ENCODE assay signal across 17 mouse cellular contexts in the genomic region with DNA sequence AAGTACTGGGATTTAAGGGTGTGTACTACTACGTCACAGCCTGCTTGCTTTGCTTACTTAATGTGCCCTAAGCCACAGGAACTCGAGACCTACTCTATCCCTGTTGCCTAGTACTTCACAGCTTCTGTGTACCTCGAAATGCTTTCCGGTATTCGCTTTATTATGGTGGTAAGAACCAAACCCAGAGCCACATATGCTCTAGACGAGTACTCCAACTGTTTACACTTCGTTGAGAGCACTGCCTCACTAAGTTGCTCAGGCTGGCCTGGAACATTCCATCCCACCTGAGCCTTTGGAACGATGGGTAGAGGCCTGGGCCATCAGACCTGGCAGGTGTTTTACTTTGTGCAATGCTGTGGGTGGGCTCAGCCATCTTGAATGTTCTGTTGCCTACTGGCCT. TPM values are rescaled to one million over a fixed set of nuclear protein-coding genes. Genes with fewer than 3 reads are reported as not detected.
A peak's percentile ranks its signal among the peaks of the same experiment; 100 is the strongest.
DNase-seq lines count a peak whose midpoint lies in the region; ATAC-seq and TF ChIP-seq lines count a peak whose summit lies in the region.
"Had no signal": no experiment of that assay in that cellular context is flagged by ENCODE, and none has a peak within 500 bp of the region (broad histone marks: within the 10 kb centered on the region; RNA-seq: fewer than 3 reads in every experiment).

No protein-coding gene starts in this region.

- WGBS in embryonic facial prominence, embryonic 13.5 days = 75% methylated on average over 8 of the region's 8 CpGs
- WGBS in embryonic facial prominence, embryonic 10.5 days = 82% methylated on average over 8 of the region's 8 CpGs
- WGBS in lung, embryonic 14.5 days = 58% methylated on average over 8 of the region's 8 CpGs
- 65% methylated on average over 8 of the region's 8 CpGs for WGBS in stomach, embryonic 14.5 days
- 81% methylated on average over 8 of the region's 8 CpGs for WGBS in forebrain, embryonic 15.5 days

- no peak for ATAC-seq in embryonic facial prominence, embryonic 13.5 days (ENCODE audit: insufficient number of reproducible peaks, insufficient read depth, low FRiP score, low TSS enrichment, low read depth)
- no peak for ATAC-seq in lung, embryonic 14.5 days (ENCODE audit: insufficient read depth)
- ATAC-seq in stomach, embryonic 14.5 days (ENCODE audit: insufficient number of reproducible peaks, insufficient read depth, low FRiP score, low read depth) = no peak
- ATAC-seq in forebrain, embryonic 15.5 days (replicated peaks) = no peak
- ATAC-seq: activated CD4-positive, CD25-positive, alpha-beta regulatory T cell, adult 4 months; liver, postnatal 0 days; midbrain, embryonic 16.5 days had no signal

- no peak overlapping the region for H3K4me2 ChIP-seq in embryonic facial prominence, embryonic 13.5 days
- no peak overlapping the region for H3K4me2 ChIP-seq in lung, embryonic 14.5 days
- H3K4me2 ChIP-seq in stomach, embryonic 14.5 days (replicated peaks; ENCODE audit: low read depth, low read length) = no peak overlapping the region
- H3K4me2 ChIP-seq in forebrain, embryonic 15.5 days (replicated peaks) = no peak overlapping the region
- H3K4me2 ChIP-seq: embryonic facial prominence, embryonic 12.5 days; heart, embryonic 11.5 days had no signal

- H3K4me3 ChIP-seq in embryonic facial prominence, embryonic 13.5 days = no peak overlapping the region
- no peak overlapping the region for H3K4me3 ChIP-seq in embryonic facial prominence, embryonic 10.5 days
- no peak overlapping the region for H3K4me3 ChIP-seq in left cerebral cortex, adult 2 months
- H3K4me3 ChIP-seq in lung, embryonic 14.5 days (ENCODE audit: low read depth, low read length) = no peak overlapping the region
- H3K4me3 ChIP-seq in stomach, embryonic 14.5 days (ENCODE audit: low read depth, low read length) = no peak overlapping the region
- no peak overlapping the region for H3K4me3 ChIP-seq in forebrain, embryonic 15.5 days
- H3K4me3 ChIP-seq: embryonic facial prominence, embryonic 12.5 days had no signal

- H3K27me3 ChIP-seq in embryonic facial prominence, embryonic 13.5 days = no peaks in the 10 kb centered on the region
- no peaks in the 10 kb centered on the region for H3K27me3 ChIP-seq in embryonic facial prominence, embryonic 10.5 days (replicated peaks; ENCODE audit: low read depth, poor library complexity, severe bottlenecking)
- no peaks in the 10 kb centered on the region for H3K27me3 ChIP-seq in lung, embryonic 14.5 days (ENCODE audit: insufficient read depth, low read length)
- no peaks in the 10 kb centered on the region for H3K27me3 ChIP-seq in stomach, embryonic 14.5 days (ENCODE audit: control insufficient read depth, insufficient read depth, low read length)
- no peaks in the 10 kb centered on the region for H3K27me3 ChIP-seq in forebrain, embryonic 15.5 days
- H3K27me3 ChIP-seq: embryonic facial prominence, embryonic 12.5 days had no signal

- H3K9me3 ChIP-seq in embryonic facial prominence, embryonic 13.5 days = no peaks in the 10 kb centered on the region
- no peaks in the 10 kb centered on the region for H3K9me3 ChIP-seq in embryonic facial prominence, embryonic 10.5 days
- H3K9me3 ChIP-seq in lung, embryonic 14.5 days (ENCODE audit: low read depth, low read length) = no peaks in the 10 kb centered on the region
- H3K9me3 ChIP-seq in stomach, embryonic 14.5 days (ENCODE audit: control insufficient read depth, low read depth, low read length) = no peaks in the 10 kb centered on the region
- H3K9me3 ChIP-seq in forebrain, embryonic 15.5 days = no peaks in the 10 kb centered on the region
- H3K9me3 ChIP-seq: embryonic facial prominence, embryonic 12.5 days; G1E had no signal

- H3K4me1 ChIP-seq in embryonic facial prominence, embryonic 13.5 days = peaks cover 23% of the 10 kb centered on the region
- H3K4me1 ChIP-seq in embryonic facial prominence, embryonic 10.5 days = peaks cover 15% of the 10 kb centered on the region
- H3K4me1 ChIP-seq in lung, embryonic 14.5 days (ENCODE audit: insufficient read depth) = 0 out of 2 replicates have a peak, but pooled peaks cover 7% of the 10 kb centered on the region
- H3K4me1 ChIP-seq in stomach, embryonic 14.5 days (ENCODE audit: control insufficient read depth, insufficient read depth, low read length) = peaks cover 6% of the 10 kb centered on the region
- H3K4me1 ChIP-seq in forebrain, embryonic 15.5 days = peaks cover 29% of the 10 kb centered on the region

- peak overlapping the region; percentile 44; the same call in 1 of the 2 replicates for H3K27ac ChIP-seq in embryonic facial prominence, embryonic 13.5 days
- H3K27ac ChIP-seq in embryonic facial prominence, embryonic 10.5 days (replicated peaks) = no peak overlapping the region
- H3K27ac ChIP-seq in left cerebral cortex, adult 2 months = peak overlapping the region; percentile 47
- peak overlapping the region; percentile 55; the same call in 1 of the 2 replicates for H3K27ac ChIP-seq in lung, embryonic 14.5 days (ENCODE audit: low read depth)
- peak overlapping the region; percentile 55 for H3K27ac ChIP-seq in stomach, embryonic 14.5 days (ENCODE audit: low read length)
- H3K27ac ChIP-seq in forebrain, embryonic 15.5 days (replicated peaks) = no peak overlapping the region

- DNase-seq in embryonic facial prominence, embryonic 10.5 days (ENCODE audit: low spot score) = no peak
- DNase-seq in left cerebral cortex, adult 2 months (ENCODE audit: extremely low spot score in 1 of 2, low spot score in 2 of 2) = no peak
- DNase-seq in left cerebral cortex, adult 11 months (ENCODE audit: low spot score) = no peak
- DNase-seq in lung, embryonic 14.5 days = no peak
- DNase-seq in thymus, postnatal 0 days (ENCODE audit: low spot score) = no peak
- DNase-seq: cerebellum, adult 9-10 months; forebrain, postnatal 0 days; liver, postnatal 0 days; thymus, postnatal 4 days had no signal

- no peaks in the 10 kb centered on the region for H3K36me3 ChIP-seq in embryonic facial prominence, embryonic 13.5 days
- H3K36me3 ChIP-seq in embryonic facial prominence, embryonic 10.5 days (replicated peaks) = no peaks in the 10 kb centered on the region
- H3K36me3 ChIP-seq in lung, embryonic 14.5 days (ENCODE audit: insufficient read depth) = no peaks in the 10 kb centered on the region
- no peaks in the 10 kb centered on the region for H3K36me3 ChIP-seq in stomach, embryonic 14.5 days (ENCODE audit: control insufficient read depth, insufficient read depth, low read length)
- no peaks in the 10 kb centered on the region for H3K36me3 ChIP-seq in forebrain, embryonic 15.5 days
- H3K36me3 ChIP-seq: embryonic facial prominence, embryonic 12.5 days; G1E had no signal

- H3K9ac ChIP-seq in embryonic facial prominence, embryonic 13.5 days = no peak overlapping the region
- H3K9ac ChIP-seq in lung, embryonic 14.5 days = no peak overlapping the region
- H3K9ac ChIP-seq in stomach, embryonic 14.5 days (replicated peaks; ENCODE audit: low read depth, low read length) = no peak overlapping the region
- no peak overlapping the region for H3K9ac ChIP-seq in forebrain, embryonic 15.5 days (replicated peaks)
- H3K9ac ChIP-seq: embryonic facial prominence, embryonic 12.5 days; forebrain, postnatal 0 days; liver, postnatal 0 days had no signal

- intact Hi-C loops in left cerebral cortex, adult 2 months (cut with DNase I) = no loop called here

- TF ChIP-seq CTCF in left cerebral cortex, adult 2 months (IDR thresholded peaks at IDR 0.05) = no peak
- TF ChIP-seq CTCF in lung, embryonic 14.5 days (IDR thresholded peaks at IDR 0.05; ENCODE audit: low read depth) = no peak

RNA-seq across cellular contexts. Expression of a gene that starts 30.8 kb away (rescaled TPM):
- 15.7 and 17.0 TPM in 2 replicates for polyA plus RNA-seq in embryonic facial prominence, embryonic 13.5 days (2015; fragmentation: Nextera tagmentation; extraction: Ambion mirVana)
- polyA plus RNA-seq in embryonic facial prominence, embryonic 10.5 days (2016; fragmentation: Nextera tagmentation; extraction: Ambion mirVana) = 3.8 and 6.9 TPM in 2 replicates
- total RNA-seq in left cerebral cortex, adult 2 months (2021) = 100 to 1,000 TPM; 267 to 315 TPM
- 7.0 and 8.4 TPM in 2 replicates for polyA plus RNA-seq in lung, embryonic 14.5 days (2014; fragmentation: Nextera tagmentation; extraction: Ambion mirVana)
- 17.5 and 24.6 TPM in 2 replicates for polyA plus RNA-seq in stomach, embryonic 14.5 days (2014; fragmentation: Nextera tagmentation; extraction: Ambion mirVana)
- polyA plus RNA-seq in thymus, postnatal 0 days (2015; fragmentation: Nextera tagmentation; extraction: Ambion mirVana) = 5.5 TPM in 2 replicates
- 31.2 and 40.4 TPM in 2 replicates for polyA plus RNA-seq in forebrain, embryonic 15.5 days (2015; fragmentation: Nextera tagmentation; extraction: Ambion mirVana)
- total RNA-seq: G1E had no signal
- polyA plus RNA-seq: G1E had no signal

Comparison
In these comparisons a context has a peak if more than half of its experiments do, and no peak if none do; other contexts are left out.
1. H3K27ac ChIP-seq: peak in embryonic facial prominence, embryonic 13.5 days (single experiment), left cerebral cortex, adult 2 months (single experiment), lung, embryonic 14.5 days (single experiment) and stomach, embryonic 14.5 days (single experiment); none in embryonic facial prominence, embryonic 10.5 days (single experiment) and forebrain, embryonic 15.5 days (single experiment).